Mouse (Mus musculus) A20 (cell line): ENCODE data around the gene Msn.

Source experiments
- DNase-seq: peaks from one replicate; pipeline ENCODE4 v3.0.0-alpha.2; 2011; ENCODE audit warnings: low read depth, low spot score

The Msn gene

GRCm38 (mm10) chrX:96095509-96096499, at the start of gene Msn:
Gene Msn, plus strand, starts transcription at chrX:96096042.
- DNase-seq: peak; percentile 86

GRCm38 (mm10) chrX:96052798-96053197, 43.0 kb upstream of the Msn start:
- DNase-seq: no peak

- no peak for DNase-seq
Observed at GRCm38 (mm10) chrX:96077747-96078146, 18.1 kb upstream of the Msn start.

GRCm38 (mm10) chrX:96086259-96086658, 9.6 kb upstream of the Msn start:
- DNase-seq: no peak

GRCm38 (mm10) chrX:96096513-96097210, 820 bp downstream of the Msn start:
- peak; percentile 88 for DNase-seq

- peak; percentile 41 for DNase-seq
Observed at GRCm38 (mm10) chrX:96097491-96097970, 1.7 kb downstream of the Msn start.

GRCm38 (mm10) chrX:96099003-96099402, 3.2 kb downstream of the Msn start:
- no peak for DNase-seq

- no peak for DNase-seq
Observed at GRCm38 (mm10) chrX:96107427-96108291, 11.8 kb downstream of the Msn start.

GRCm38 (mm10) chrX:96113106-96113634, 17.3 kb downstream of the Msn start:
- DNase-seq: no peak

GRCm38 (mm10) chrX:96115501-96115900, 19.7 kb downstream of the Msn start:
- no peak for DNase-seq

- no peak for DNase-seq
Observed at GRCm38 (mm10) chrX:96117366-96117765, 21.5 kb downstream of the Msn start.

GRCm38 (mm10) chrX:96119997-96120396, 24.2 kb downstream of the Msn start:
- no peak for DNase-seq

GRCm38 (mm10) chrX:96121912-96122311, 26.1 kb downstream of the Msn start:
- no peak for DNase-seq

GRCm38 (mm10) chrX:96126803-96127202, 31.0 kb downstream of the Msn start:
- DNase-seq: peak; percentile 44

- peak; percentile 74 for DNase-seq
Observed at GRCm38 (mm10) chrX:96130139-96130538, 34.3 kb downstream of the Msn start.

- peak; percentile 85 for DNase-seq
Observed at GRCm38 (mm10) chrX:96130663-96131062, 34.8 kb downstream of the Msn start.

- DNase-seq: no peak
Observed at GRCm38 (mm10) chrX:96133260-96133659, 37.4 kb downstream of the Msn start.

- DNase-seq: no peak
Observed at GRCm38 (mm10) chrX:96134243-96134661, 38.4 kb downstream of the Msn start.

- no peak for DNase-seq
Observed at GRCm38 (mm10) chrX:96134840-96135580, 39.2 kb downstream of the Msn start.

- no peak for DNase-seq
Observed at GRCm38 (mm10) chrX:96135581-96135980, 39.7 kb downstream of the Msn start.
